Mouse (Mus musculus) heart, adult 9 months (tissue): ENCODE measurements around the gene Tmco4.

Experiments
- DNase-seq, 2 experiments: peaks; one replicate each; pipeline ENCODE4 v3.0.0; 2022; ENCODE audit warnings: low spot score in 2 of 2

Gene Tmco4

GRCm38 (mm10) chr4:139092356-139093195 is 119.9 kb downstream of the Tmco4 start, which contains the start of gene Nbl1:
Gene Nbl1, minus strand, starts transcription at chr4:139092993.
- DNase-seq, result peak; percentile 47 to 58

GRCm38 (mm10) chr4:139093196-139093530 is 120.5 kb downstream of the Tmco4 start:
- no peak for DNase-seq

GRCm38 (mm10) chr4:139095406-139095805 is 122.7 kb downstream of the Tmco4 start:
- DNase-seq, result no peak

- DNase-seq, result no peak
These were observed 123.5 kb downstream of the Tmco4 start for GRCm38 (mm10) chr4:139096201-139096600.

- no peak for DNase-seq
These were observed 127.6 kb downstream of the Tmco4 start for GRCm38 (mm10) chr4:139100326-139100725.

GRCm38 (mm10) chr4:139101546-139101945 is 128.9 kb downstream of the Tmco4 start:
- no peak for DNase-seq

GRCm38 (mm10) chr4:139105453-139105852 is 132.8 kb downstream of the Tmco4 start:
- no peak for DNase-seq
